Mouse (Mus musculus) lung, embryonic 14.5 days (tissue): Measurements from ENCODE around the gene Gm42420. TPM values are rescaled to one million over a fixed set of nuclear protein-coding genes. Genes with fewer than 3 reads are reported as not detected.
A peak's percentile ranks its signal among the peaks of the same experiment; 100 is the strongest.

Source experiments
- ATAC-seq: fragments of 200-750 bp; cut with Nextera tagmentation; 2 replicates; pipeline ENCODE4 v1.8.0; 2017; ENCODE audit warnings: mild to moderate bottlenecking, moderate TSS enrichment, moderate library complexity; ENCODE audit not compliant: insufficient read depth
- DNase-seq: peaks from one replicate; pipeline ENCODE4 v3.0.0-alpha.2; 2015
- H3K27ac ChIP-seq: fragments of 300-500 bp; sonication (generic); 2 replicates; pipeline ENCODE4 v1.5.1; 2014; ENCODE audit warnings: low read depth, mild to moderate bottlenecking, moderate library complexity
- H3K27me3 ChIP-seq: fragments of 300-500 bp; sonication (generic); 2 replicates; pipeline ENCODE4 v1.6.1; 2014; ENCODE audit warnings: low read length, control low read depth; ENCODE audit not compliant: insufficient read depth
- H3K36me3 ChIP-seq: fragments of 300-500 bp; sonication (generic); 2 replicates; pipeline ENCODE4 v1.6.1; 2014; ENCODE audit warnings: control low read depth; ENCODE audit not compliant: insufficient read depth
- H3K4me1 ChIP-seq: fragments of 300-500 bp; sonication (generic); 2 replicates; pipeline ENCODE4 v1.6.1; 2014; ENCODE audit warnings: antibody characterized with exemption, control low read depth; ENCODE audit not compliant: insufficient read depth
- H3K4me2 ChIP-seq: fragments of 300-500 bp; sonication (generic); 2 replicates; pipeline ENCODE4 v1.6.1; 2014; ENCODE audit warnings: mild to moderate bottlenecking
- H3K4me3 ChIP-seq: fragments of 300-500 bp; sonication (generic); 2 replicates; pipeline ENCODE4 v1.5.1; 2014; ENCODE audit warnings: low read depth, low read length
- H3K9ac ChIP-seq: fragments of 300-500 bp; sonication (generic); 2 replicates; pipeline ENCODE4 v1.6.1; 2014
- H3K9me3 ChIP-seq: fragments of 300-500 bp; sonication (generic); 2 replicates; pipeline ENCODE4 v1.6.1; 2016; ENCODE audit warnings: low read depth, low read length, control low read depth
- CTCF ChIP-seq: IDR thresholded peaks from 2 replicates; pipeline ENCODE4 v1.5.1; 2016; ENCODE audit warnings: antibody characterized with exemption, low read depth
- WGBS: fragments of 180-500 bp; shearing (Covaris S2); extraction: QIAGEN DNeasy Blood & Tissue Kit; methylation state at CpG from one replicate; pipeline ENCODE4 v1.1.7; 2014; 5-methylcytosine and 5-hydroxymethylcytosine counted together
- polyA plus RNA-seq: library from polyadenylated mRNA; unstranded; fragments of >200 nt; fragmentation: Nextera tagmentation; extraction: Ambion mirVana; gene quantifications from 2 replicates; pipeline ENCODE4 v1.2.1, GENCODE M21; 2014

Gene Gm42420
- polyA plus RNA-seq, 1 experiment from 2014 or later, result 1.0 TPM

GRCm38 (mm10) chr6:39592401-39593214 lies 7.1 kb downstream of the Gm42420 start, which contains the start of gene Ndufb2:
Gene Ndufb2, plus strand, starts transcription at chr6:39592574.
- peak; percentile 98 for DNase-seq
- peak; percentile 99 for ATAC-seq
- Histone ChIP-seq H3K4me2 (peak within 1 kb of the TSS; percentile 81), H3K9ac (peak within 1 kb of the TSS; percentile 79), H3K4me3 (peak within 1 kb of the TSS; percentile 80), H3K27me3 (no peaks in the 10 kb centered on the region), H3K4me1 (no peaks in the 10 kb centered on the region; the same call in 1 of the 2 replicates), H3K27ac (peak within 1 kb of the TSS; percentile 89), H3K36me3 (peaks cover 10% of the 10 kb centered on the region; the same call in 1 of the 2 replicates), H3K9me3 (no peaks in the 10 kb centered on the region)
- TF ChIP-seq CTCF, result no peak
- under 1% methylated on average over 56 of the region's 56 CpGs for whole genome bisulfite sequencing

- Histone ChIP-seq H3K36me3 (peaks cover 45% of the 10 kb centered on the region), H3K9ac (no peak overlapping the region), H3K9me3 (no peaks in the 10 kb centered on the region), H3K4me3 (no peak overlapping the region), H3K27me3 (no peaks in the 10 kb centered on the region), H3K27ac (no peak overlapping the region), H3K4me2 (no peak overlapping the region), H3K4me1 (no peaks in the 10 kb centered on the region)
- no peak for ATAC-seq
- WGBS, result 94% methylated on average over 3 of the region's 3 CpGs
- no peak for DNase-seq
- TF ChIP-seq CTCF, result no peak
Observed at GRCm38 (mm10) chr6:39600851-39601250, 15.3 kb downstream of the Gm42420 start.

GRCm38 (mm10) chr6:39601828-39602227 lies 16.3 kb downstream of the Gm42420 start:
- Histone ChIP-seq H3K27me3 (no peaks in the 10 kb centered on the region), H3K27ac (no peak overlapping the region), H3K4me1 (no peaks in the 10 kb centered on the region), H3K36me3 (peaks cover 46% of the 10 kb centered on the region), H3K4me2 (no peak overlapping the region), H3K9me3 (no peaks in the 10 kb centered on the region), H3K4me3 (no peak overlapping the region), H3K9ac (no peak overlapping the region)
- ATAC-seq, result no peak
- TF ChIP-seq CTCF, result no peak
- WGBS, result 84% methylated on average over 3 of the region's 3 CpGs
- DNase-seq, result no peak

GRCm38 (mm10) chr6:39604565-39604964 lies 19.0 kb downstream of the Gm42420 start:
- no peak for ATAC-seq
- H3K27ac ChIP-seq, result no peak overlapping the region
- no peak for DNase-seq
- H3K4me1 ChIP-seq, result no peaks in the 10 kb centered on the region
- H3K36me3 ChIP-seq, result peaks cover 26% of the 10 kb centered on the region
- TF ChIP-seq CTCF, result no peak
- 70% methylated on average over 5 of the region's 5 CpGs for WGBS
- no peak overlapping the region for H3K9ac ChIP-seq
- H3K4me2 ChIP-seq, result no peak overlapping the region
- H3K27me3 ChIP-seq, result no peaks in the 10 kb centered on the region
- no peaks in the 10 kb centered on the region for H3K9me3 ChIP-seq
- H3K4me3 ChIP-seq, result no peak overlapping the region

- Histone ChIP-seq H3K27me3 (no peaks in the 10 kb centered on the region), H3K4me1 (no peaks in the 10 kb centered on the region), H3K4me3 (no peak overlapping the region), H3K9me3 (no peaks in the 10 kb centered on the region), H3K36me3 (peaks cover 15% of the 10 kb centered on the region; the same call in 1 of the 2 replicates), H3K27ac (no peak overlapping the region), H3K4me2 (no peak overlapping the region), H3K9ac (no peak overlapping the region)
- DNase-seq (peak; percentile 18), ATAC-seq (no peak)
- WGBS, result 64% methylated on average over 6 of the region's 6 CpGs
- TF ChIP-seq CTCF, result no peak
Observed at GRCm38 (mm10) chr6:39606056-39606455, 20.5 kb downstream of the Gm42420 start.

- Histone ChIP-seq H3K9ac (no peak overlapping the region), H3K4me3 (no peak overlapping the region)
Observed at GRCm38 (mm10) chr6:39606862-39607261, 21.3 kb downstream of the Gm42420 start.

GRCm38 (mm10) chr6:39607365-39607764 lies 21.8 kb downstream of the Gm42420 start:
- Histone ChIP-seq H3K4me2 (no peak overlapping the region), H3K9me3 (no peaks in the 10 kb centered on the region), H3K27ac (no peak overlapping the region), H3K9ac (no peak overlapping the region), H3K36me3 (peaks cover 13% of the 10 kb centered on the region; the same call in 1 of the 2 replicates), H3K4me1 (no peaks in the 10 kb centered on the region), H3K27me3 (no peaks in the 10 kb centered on the region), H3K4me3 (no peak overlapping the region)
- ATAC-seq (no peak), DNase-seq (no peak)
- TF ChIP-seq CTCF, result no peak
- WGBS, result 57% methylated on average over 5 of the region's 5 CpGs

More at GRCm38 (mm10) chr6:39606862-39607261, 21.3 kb downstream of the Gm42420 start:
- 60% methylated on average over 3 of the region's 3 CpGs for WGBS
- Histone ChIP-seq H3K27ac (no peak overlapping the region), H3K9me3 (no peaks in the 10 kb centered on the region), H3K4me1 (no peaks in the 10 kb centered on the region), H3K27me3 (no peaks in the 10 kb centered on the region), H3K36me3 (peaks cover 15% of the 10 kb centered on the region; the same call in 1 of the 2 replicates), H3K4me2 (no peak overlapping the region)
- no peak for DNase-seq
- ATAC-seq, result no peak
- TF ChIP-seq CTCF, result no peak
